Mouse (Mus musculus) Patski (cell line): ENCODE data around the gene Dse. TPM values are rescaled to one million over a fixed set of nuclear protein-coding genes. Genes with fewer than 3 reads are reported as not detected.

Source experiments
- ATAC-seq: fragments of 100-300 bp; one replicate; pipeline ENCODE4 v1.8.0; 2021
- CTCF ChIA-PET: fragments of 350-600 bp; sonication (Branson Sonifier 250); formaldehyde crosslinking; loops from one replicate; lab custom pipeline; 2022; ENCODE audit warnings: inconsistent platforms; lab: Charles Lee
- POLR2A ChIA-PET: fragments of 350-600 bp; sonication (Branson Sonifier 250); formaldehyde crosslinking; loops from one replicate; lab custom pipeline; 2022; ENCODE audit warnings: antibody characterized with exemption, inconsistent platforms; lab: Charles Lee
- DNase-seq: peaks from one replicate; pipeline ENCODE4 v3.0.0-alpha.2; 2011; ENCODE audit warnings: low read depth, low spot score
- H3K27me3 ChIP-seq: fragments of 371-371 bp; one replicate; pipeline ENCODE4 v1.5.1; 2021
- CTCF ChIP-seq: fragments of 100-300 bp; IDR thresholded peaks from one replicate; pipeline ENCODE4 v1.5.1; 2021
- in situ Hi-C: fragments of 300-500 bp; cut with MboI; formaldehyde crosslinking; loops from 3 replicates; pipeline ENCODE4 v1.11.1; 2018; ENCODE audit warnings: low pct_unique_long_range_greater_than_20kb, mixed read lengths
- polyA plus RNA-seq: library from polyadenylated mRNA; unstranded; gene quantifications from one replicate; pipeline ENCODE4 v1.2.3, GENCODE M21; 2021

Gene Dse
- polyA plus RNA-seq, 1 experiment from 2014 or later = 6.8 TPM

DNA sequence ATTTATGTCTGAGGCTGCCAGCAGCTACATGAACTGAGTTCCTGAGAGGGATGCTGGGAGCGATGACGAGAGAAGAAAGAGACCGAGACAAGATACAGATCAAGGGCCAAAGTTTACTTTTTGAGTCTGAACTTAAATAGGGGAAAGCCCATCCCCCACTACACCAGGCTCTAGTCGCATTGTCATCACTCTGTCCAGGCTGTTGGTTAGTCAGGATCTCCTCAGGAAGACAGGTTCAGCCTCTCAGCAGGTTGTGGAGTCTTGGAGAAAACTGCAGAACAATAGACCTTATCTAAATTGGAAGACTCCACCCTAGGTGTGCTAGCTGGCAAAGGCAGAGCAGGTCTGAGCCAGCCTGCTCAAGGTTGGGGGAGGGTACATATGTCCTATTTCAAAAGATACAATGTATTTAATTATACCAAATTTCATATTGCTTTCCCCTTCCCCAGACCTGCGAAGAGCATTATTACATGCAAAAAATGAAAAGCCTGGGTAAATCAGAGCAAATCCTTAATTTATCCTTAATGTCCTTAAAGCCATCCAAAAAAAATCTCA, 22.7 kb upstream of the Dse start:
- no peak for ATAC-seq
- ChIA-PET POLR2A (no interaction called here), CTCF (interaction anchor here (2.0 kb wide), 1 partner anchor 12 kb away, joined by 7 read pairs; no protein-coding TSS in a partner anchor)
- DNase-seq = no peak
- in situ Hi-C loops = no loop called here
- no peaks in the 10 kb centered on the region for H3K27me3 ChIP-seq
- no peak for TF ChIP-seq CTCF

DNA sequence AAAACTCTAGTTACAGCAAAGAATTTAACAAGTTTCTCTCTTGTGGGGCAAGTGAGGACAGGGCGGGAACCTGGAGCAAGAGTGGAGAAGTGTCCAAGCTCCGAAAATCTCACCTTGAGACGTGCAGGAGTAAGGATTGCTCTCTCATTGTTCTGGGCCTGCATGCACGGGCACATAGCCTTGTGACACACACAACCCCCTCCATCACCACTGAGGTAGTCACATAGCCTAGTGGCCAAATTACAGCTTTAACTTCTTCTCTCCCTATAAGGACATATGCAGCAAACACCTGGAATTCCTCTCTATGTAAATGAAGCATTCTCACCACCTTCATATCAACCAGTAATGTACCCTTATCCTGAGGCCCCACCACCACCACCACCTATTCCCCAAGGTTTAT, 22.0 kb upstream of the Dse start:
- in situ Hi-C loops = no loop called here

DNA sequence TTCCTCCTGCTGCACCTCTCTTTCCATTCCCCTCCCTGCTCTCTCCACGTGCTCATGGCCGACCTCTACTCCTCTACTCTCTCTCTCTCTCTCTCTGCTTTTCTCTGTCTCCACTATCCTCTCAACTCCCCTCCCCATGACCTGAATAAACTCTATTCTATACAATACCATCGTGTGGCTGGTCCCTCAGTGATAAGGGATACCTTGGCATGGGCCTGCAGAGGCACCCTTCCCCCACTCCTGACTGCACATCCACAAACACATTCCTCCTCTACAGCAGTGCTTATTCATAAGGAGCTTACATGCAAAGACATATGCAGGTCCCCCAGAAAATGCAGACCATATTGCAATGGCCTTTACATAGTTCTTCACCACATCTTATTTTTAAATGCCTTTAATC, 16.1 kb upstream of the Dse start:
- no peak for TF ChIP-seq CTCF
- CTCF ChIA-PET = no interaction called here
- POLR2A ChIA-PET = no interaction called here

More for the DNA sequence above, 22.0 kb upstream of the Dse start:
- ATAC-seq (no peak), DNase-seq (no peak)
- POLR2A ChIA-PET = no interaction called here
- CTCF ChIA-PET = interaction anchor here (2.0 kb wide), 1 partner anchor 12 kb away, joined by 7 read pairs; no protein-coding TSS in a partner anchor
- H3K27me3 ChIP-seq = no peaks in the 10 kb centered on the region
- TF ChIP-seq CTCF = no peak

DNA sequence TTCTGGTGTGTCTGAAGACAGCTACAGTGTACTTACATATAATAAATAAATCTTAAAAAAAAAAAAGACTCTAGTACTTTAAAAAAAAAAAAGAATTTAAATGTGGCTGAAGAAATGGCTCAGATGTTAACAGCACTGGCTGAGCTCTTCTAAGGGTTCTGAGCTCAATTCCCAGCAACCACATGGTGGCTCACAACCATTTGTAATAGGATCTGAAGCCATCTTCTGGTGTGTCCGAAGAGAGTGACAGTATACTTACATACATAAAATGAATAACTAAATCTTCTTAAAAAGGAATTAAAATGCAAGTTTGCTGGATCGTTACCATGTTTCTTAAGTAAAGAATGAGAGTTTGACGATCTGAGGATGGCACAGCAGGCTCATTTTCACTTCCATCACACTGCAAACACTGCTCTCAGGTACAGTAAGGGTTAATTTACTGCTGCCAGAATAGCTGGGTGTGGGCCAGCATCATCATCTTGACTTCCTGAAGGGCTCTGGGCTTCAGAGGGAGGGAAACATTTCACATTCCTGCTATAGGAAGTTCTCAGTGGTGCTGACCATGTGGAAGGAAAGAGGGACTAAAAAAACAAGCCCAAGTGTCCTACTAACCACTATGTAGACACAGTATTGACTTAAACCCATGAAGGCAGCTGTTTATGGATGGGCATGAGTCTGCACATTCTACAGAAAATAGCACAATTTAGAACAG, 14.6 kb upstream of the Dse start:
- ATAC-seq (no peak), DNase-seq (no peak)
- CTCF ChIA-PET = no interaction called here
- H3K27me3 ChIP-seq = no peaks in the 10 kb centered on the region
- POLR2A ChIA-PET = no interaction called here
- in situ Hi-C loops = no loop called here
- TF ChIP-seq CTCF = no peak

More for the DNA sequence above, 16.1 kb upstream of the Dse start:
- in situ Hi-C loops = no loop called here
- no peak for DNase-seq
- no peak for ATAC-seq
- no peaks in the 10 kb centered on the region for H3K27me3 ChIP-seq

DNA sequence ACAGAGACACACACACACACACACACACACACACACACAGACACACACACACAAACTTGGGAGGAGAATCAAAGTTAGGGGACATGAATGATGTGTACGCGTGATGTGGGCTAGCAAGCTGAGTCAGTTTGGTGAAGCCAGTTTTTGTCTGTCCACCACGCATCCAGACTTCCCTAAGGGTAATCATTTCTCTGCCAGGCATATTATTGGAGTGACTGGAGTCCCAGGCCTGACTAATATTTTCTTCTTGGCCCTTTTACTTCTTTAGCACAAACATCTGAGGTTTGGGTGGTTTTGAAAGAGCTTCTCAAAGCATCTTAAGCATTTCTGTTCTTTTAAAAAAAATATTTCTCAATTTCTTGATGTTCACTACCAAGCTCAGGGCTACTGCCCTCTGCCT, 10.7 kb upstream of the Dse start:
- DNase-seq = no peak
- POLR2A ChIA-PET = no interaction called here
- in situ Hi-C loops = no loop called here
- CTCF ChIA-PET = interaction anchor here (2.1 kb wide), 1 partner anchor 12 kb away, joined by 7 read pairs; no protein-coding TSS in a partner anchor
- ATAC-seq = no peak
- H3K27me3 ChIP-seq = no peaks in the 10 kb centered on the region
- no peak for TF ChIP-seq CTCF

DNA sequence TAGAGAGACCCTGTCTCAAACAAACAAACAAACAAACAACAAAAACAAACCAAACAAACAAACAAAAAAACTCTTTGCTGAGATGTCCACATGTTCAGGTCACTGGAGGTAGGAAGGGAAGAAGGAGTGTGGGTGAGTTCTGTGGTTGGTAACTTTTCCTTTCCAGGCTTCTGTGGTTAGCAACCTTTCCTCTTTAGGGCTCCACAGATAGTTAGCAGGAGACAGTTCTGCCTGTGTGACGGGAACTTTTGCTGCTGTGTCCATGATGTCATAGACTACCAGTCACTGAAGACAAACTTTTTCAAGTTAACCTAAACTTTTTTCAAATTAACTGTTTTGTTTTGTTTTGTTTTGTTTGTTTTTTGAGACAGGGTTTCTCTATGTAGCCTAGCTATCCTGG, 8.2 kb upstream of the Dse start:
- POLR2A ChIA-PET = no interaction called here
- H3K27me3 ChIP-seq = no peaks in the 10 kb centered on the region
- ATAC-seq (no peak), DNase-seq (no peak)
- CTCF ChIA-PET = no interaction called here
- TF ChIP-seq CTCF = no peak
- in situ Hi-C loops = no loop called here

DNA sequence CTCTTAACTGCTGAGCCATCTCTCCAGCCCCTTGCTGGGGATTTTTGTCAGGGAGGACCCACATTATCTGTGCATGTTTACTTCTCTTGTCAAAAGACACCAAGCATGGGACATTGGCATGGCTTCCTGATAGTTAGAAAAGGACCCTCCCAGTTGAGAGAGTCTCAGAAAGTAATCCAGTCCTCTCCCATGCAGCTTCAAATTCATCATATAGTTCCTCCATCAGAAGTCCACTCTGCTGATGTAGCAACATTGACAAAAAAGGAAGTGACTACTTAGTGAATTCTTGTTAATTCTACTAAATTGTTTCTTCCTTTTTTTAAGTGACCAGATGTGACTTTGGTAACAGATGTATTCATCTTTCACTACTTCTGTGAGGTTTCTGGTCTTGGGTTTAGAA, 2.4 kb upstream of the Dse start:
- CTCF ChIA-PET = no interaction called here
- no peak for ATAC-seq

DNA sequence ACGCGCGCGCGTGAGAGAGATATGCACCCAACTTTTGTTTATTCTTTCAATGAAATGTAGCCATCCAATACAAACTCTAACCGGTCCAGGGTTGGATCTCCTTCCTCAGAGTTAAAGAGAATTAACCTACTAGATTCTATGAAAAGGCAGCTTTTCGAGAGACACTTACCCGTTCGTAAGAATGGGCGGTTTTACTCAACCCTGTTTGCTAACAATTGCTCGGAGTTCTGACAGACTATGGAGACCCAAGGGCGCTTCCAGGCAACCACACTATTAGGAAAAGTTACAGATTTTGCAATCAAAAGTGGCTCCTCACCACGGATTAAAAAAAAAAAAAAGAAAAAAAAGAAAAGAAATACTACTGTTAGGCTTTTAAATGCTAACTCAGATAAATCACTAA, 516 bp upstream of the Dse start:
- ChIA-PET CTCF (interaction anchor here (1.5 kb wide), 1 partner anchor 19 kb away, joined by 3 read pairs; no protein-coding TSS in a partner anchor), POLR2A (interaction anchor here (1.2 to 1.6 kb wide), 2 partner anchors 12 to 74 kb away, joined by 3 read pairs; partner anchors contain the start of gene Tspyl1)
- no peaks in the 10 kb centered on the region for H3K27me3 ChIP-seq
- TF ChIP-seq CTCF = no peak
- in situ Hi-C loops = loop anchor here (5.0 kb wide), 1 partner anchor 69 kb away; no protein-coding TSS in a partner anchor
- no peak for DNase-seq
- no peak for ATAC-seq

More for the DNA sequence above, 2.4 kb upstream of the Dse start:
- no peak for TF ChIP-seq CTCF
- H3K27me3 ChIP-seq = no peaks in the 10 kb centered on the region
- in situ Hi-C loops = loop anchor here (5.0 kb wide), 1 partner anchor 67 kb away; no protein-coding TSS in a partner anchor
- DNase-seq = no peak
- POLR2A ChIA-PET = no interaction called here

DNA sequence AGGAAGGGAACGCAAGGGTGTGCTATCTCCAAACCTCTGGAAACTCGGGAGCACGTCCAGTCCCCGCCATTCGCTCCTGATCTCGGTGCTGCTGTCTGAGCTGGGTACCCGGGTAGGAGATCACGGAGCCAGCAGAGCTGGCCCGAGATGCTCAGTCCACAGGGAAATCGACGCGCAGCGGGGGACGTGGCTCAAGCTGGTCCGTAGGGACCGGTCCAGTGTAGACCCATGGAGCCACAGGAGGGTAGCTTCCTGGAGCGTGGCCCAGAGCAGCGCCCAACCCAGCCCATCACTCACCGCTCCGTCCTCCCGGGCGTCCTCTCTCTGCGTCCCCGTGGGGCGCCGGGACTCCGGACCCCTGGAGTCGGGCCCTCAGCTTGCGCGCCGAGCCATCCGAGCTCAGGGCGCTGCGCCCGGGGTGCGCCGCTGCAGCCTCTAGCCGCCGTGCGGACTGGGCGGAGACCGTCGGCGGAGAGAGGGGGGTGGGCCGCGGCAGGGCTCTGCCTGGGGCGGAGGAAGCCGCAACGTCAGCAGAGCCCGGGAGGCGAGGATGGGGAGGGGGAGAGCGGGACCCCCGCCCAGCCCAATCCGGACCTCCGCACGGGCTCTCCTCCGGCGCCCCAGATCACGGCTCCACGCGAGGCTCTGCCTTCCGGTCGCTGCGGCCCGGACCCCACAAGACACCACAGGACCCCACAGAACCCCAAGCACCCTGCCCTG, 572 bp downstream of the Dse start:
- in situ Hi-C loops = loop anchor here (5.0 kb wide), 1 partner anchor 70 kb away; no protein-coding TSS in a partner anchor
- CTCF ChIA-PET = interaction anchor here (1.3 to 1.5 kb wide), 3 partner anchors 12 to 75 kb away, joined by 3 read pairs; partner anchors contain the start of gene Tspyl1
- ATAC-seq (peak; percentile 90), DNase-seq (no peak)
- POLR2A ChIA-PET = interaction anchor here (0.7 to 1.6 kb wide), 2 partner anchors 11 to 108 kb away, joined by 3 to 4 read pairs; no protein-coding TSS in a partner anchor
- no peak for TF ChIP-seq CTCF
- no peaks in the 10 kb centered on the region for H3K27me3 ChIP-seq

DNA sequence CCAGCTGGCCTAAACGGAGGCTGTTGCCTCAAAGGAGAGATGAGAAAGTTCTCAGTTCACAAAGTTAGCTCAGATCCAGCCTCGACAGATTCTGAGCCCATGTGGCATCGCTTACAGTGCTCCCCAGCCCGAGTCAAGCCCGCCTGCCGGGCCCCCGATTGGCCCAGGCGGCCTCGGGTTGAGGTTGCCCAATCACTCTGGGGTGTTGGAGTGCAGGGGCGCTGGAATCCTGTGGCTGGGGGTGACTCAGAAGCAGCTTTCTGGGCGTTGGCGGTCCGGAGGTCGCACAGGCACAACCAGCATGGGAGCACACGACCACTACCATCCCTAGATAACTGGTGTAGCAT, 1.1 kb downstream of the Dse start:
- DNase-seq (no peak), ATAC-seq (peak; percentile 80)
- in situ Hi-C loops = loop anchor here (5.0 kb wide), 1 partner anchor 71 kb away; no protein-coding TSS in a partner anchor
- ChIA-PET POLR2A (interaction anchor here (0.7 to 1.6 kb wide), 2 partner anchors 11 to 107 kb away, joined by 3 to 4 read pairs; no protein-coding TSS in a partner anchor), CTCF (interaction anchor here (1.3 kb wide), 2 partner anchors 12 to 76 kb away, joined by 3 read pairs; partner anchors contain the start of gene Tspyl1)
- no peaks in the 10 kb centered on the region for H3K27me3 ChIP-seq
- no peak for TF ChIP-seq CTCF
